Mouse (Mus musculus) neural tube, embryonic 12.5 days (tissue): ENCODE measurements around the gene Fam98a. TPM values are rescaled to one million over a fixed set of nuclear protein-coding genes. Genes with fewer than 3 reads are reported as not detected.
A peak's percentile ranks its signal among the peaks of the same experiment; 100 is the strongest.

Experiments
- ATAC-seq: fragments of 200-750 bp; cut with Nextera tagmentation; 2 replicates; pipeline ENCODE4 v1.8.0; 2017; ENCODE audit warnings: low read depth, mild to moderate bottlenecking, moderate TSS enrichment, moderate library complexity; ENCODE audit not compliant: low FRiP score
- H3K27ac ChIP-seq: fragments of 300-500 bp; sonication (generic); 2 replicates; pipeline ENCODE4 v1.5.1; 2016
- H3K27me3 ChIP-seq: fragments of 300-500 bp; sonication (generic); replicated peaks from 2 replicates; pipeline ENCODE4 v1.6.1; 2016; ENCODE audit warnings: mild to moderate bottlenecking
- H3K36me3 ChIP-seq: fragments of 300-500 bp; sonication (generic); 2 replicates; pipeline ENCODE4 v1.6.1; 2016; ENCODE audit warnings: mild to moderate bottlenecking
- H3K4me1 ChIP-seq: fragments of 300-500 bp; sonication (generic); 2 replicates; pipeline ENCODE4 v1.6.1; 2016
- H3K4me2 ChIP-seq: fragments of 300-500 bp; sonication (generic); replicated peaks from 2 replicates; pipeline ENCODE4 v1.6.1; 2016; ENCODE audit warnings: mild to moderate bottlenecking
- H3K4me3 ChIP-seq: fragments of 300-500 bp; sonication (generic); 2 replicates; pipeline ENCODE4 v1.5.1; 2016
- H3K9ac ChIP-seq: fragments of 300-500 bp; sonication (generic); 2 replicates; pipeline ENCODE4 v1.6.1; 2016; ENCODE audit warnings: mild to moderate bottlenecking
- H3K9me3 ChIP-seq: fragments of 300-500 bp; sonication (generic); 2 replicates; pipeline ENCODE4 v1.6.1; 2016; ENCODE audit warnings: mild to moderate bottlenecking
- WGBS: fragments of 180-500 bp; shearing (Covaris S2); methylation state at CpG from one replicate; pipeline ENCODE4 v1.1.7; 2016; 5-methylcytosine and 5-hydroxymethylcytosine counted together
- polyA plus RNA-seq: library from polyadenylated mRNA; unstranded; fragments of >200 nt; fragmentation: Nextera tagmentation; extraction: Ambion mirVana; gene quantifications from 2 replicates; pipeline ENCODE4 v1.2.1, GENCODE M21; 2016

Gene Fam98a
- polyA plus RNA-seq, 1 experiment from 2014 or later: 34.6 TPM

DNA sequence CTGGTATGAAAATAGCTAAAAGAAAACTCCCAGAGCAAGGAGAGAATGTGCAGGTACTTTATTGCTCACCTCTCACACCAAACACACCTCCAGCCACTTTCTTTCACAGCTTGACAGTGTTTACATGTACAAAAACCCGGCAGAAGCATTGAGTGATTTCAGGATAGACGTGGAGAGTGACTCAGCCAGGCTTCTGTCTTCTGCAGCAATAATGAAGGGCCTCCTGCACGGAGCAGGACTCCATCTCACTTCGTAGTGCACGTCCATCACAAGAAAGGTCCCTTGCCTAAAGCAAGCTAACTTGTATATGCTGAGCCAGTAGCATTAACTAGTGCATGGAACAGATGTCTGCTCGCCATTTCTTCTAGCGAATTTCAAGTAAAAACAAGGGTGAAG lies 14.7 kb downstream of the Fam98a start:
- H3K4me1 ChIP-seq: 0 out of 2 replicates have a peak, but pooled peaks cover 4% of the 10 kb centered on the region
- H3K4me2 ChIP-seq: no peak overlapping the region
- peaks cover 20% of the 10 kb centered on the region for H3K36me3 ChIP-seq
- H3K27ac ChIP-seq: no peak overlapping the region
- H3K4me3 ChIP-seq: no peak overlapping the region
- no peaks in the 10 kb centered on the region for H3K9me3 ChIP-seq
- H3K9ac ChIP-seq: no peak overlapping the region
- no peak for ATAC-seq
- 87% methylated on average over 7 of the region's 7 CpGs for WGBS
- no peaks in the 10 kb centered on the region for H3K27me3 ChIP-seq

DNA sequence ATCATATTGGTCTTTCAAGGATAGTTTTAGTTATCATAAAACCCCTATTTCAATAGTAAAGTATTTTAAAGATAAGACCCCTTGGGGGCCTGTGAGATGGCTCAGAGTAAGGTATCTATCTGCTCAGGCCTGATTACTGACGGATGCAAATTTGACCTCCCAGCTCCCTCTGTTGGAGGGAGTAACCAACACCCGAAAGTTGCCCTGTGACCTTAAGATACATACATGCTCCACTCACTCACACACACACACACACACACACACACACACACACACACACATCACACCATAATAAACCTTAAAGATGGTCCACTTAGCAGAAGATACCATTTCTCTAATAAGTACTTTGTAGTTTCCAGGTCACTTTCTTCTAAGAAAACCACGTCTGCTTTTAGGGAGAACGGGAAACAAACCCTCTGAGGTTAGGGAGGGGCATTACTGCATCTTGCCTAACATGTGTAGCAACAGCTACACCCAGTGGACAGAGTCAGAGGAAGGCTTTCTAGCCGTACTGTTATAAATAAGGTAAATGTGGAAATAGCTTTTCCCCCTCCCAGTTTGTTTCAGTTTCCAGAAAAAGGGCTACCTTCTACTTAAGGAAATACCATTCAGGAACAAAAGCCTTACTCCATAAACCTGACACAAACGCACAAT lies 15.2 kb downstream of the Fam98a start:
- H3K4me2 ChIP-seq: no peak overlapping the region
- H3K4me1 ChIP-seq: 0 out of 2 replicates have a peak, but pooled peaks cover 4% of the 10 kb centered on the region
- no peak overlapping the region for H3K9ac ChIP-seq
- ATAC-seq: no peak
- H3K4me3 ChIP-seq: no peak overlapping the region
- H3K36me3 ChIP-seq: peaks cover 20% of the 10 kb centered on the region
- no peaks in the 10 kb centered on the region for H3K27me3 ChIP-seq
- no peaks in the 10 kb centered on the region for H3K9me3 ChIP-seq
- whole genome bisulfite sequencing: 48% methylated on average over 6 of the region's 6 CpGs
- no peak overlapping the region for H3K27ac ChIP-seq

DNA sequence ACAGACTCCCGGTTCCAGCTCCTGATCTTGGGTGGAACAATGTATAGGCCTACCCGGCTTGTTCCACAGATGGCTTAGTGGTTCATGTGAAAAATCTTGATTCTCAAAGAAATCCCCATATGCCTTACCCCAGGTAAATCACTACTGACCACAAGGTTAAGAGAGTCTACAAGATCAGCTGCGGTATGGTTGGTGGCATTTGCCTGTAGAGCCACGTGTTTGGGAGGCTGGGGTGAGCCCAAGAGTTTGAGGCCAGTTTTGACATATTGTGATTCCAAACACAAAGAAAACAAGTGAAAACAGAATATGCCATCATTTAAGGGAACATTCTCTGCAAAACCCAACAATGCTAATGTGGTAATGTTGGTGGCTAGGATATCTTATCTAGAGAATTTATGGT lies 16.1 kb downstream of the Fam98a start:
- WGBS: 97% methylated on average over 4 of the region's 4 CpGs
- H3K36me3 ChIP-seq: peaks cover 20% of the 10 kb centered on the region
- no peak overlapping the region for H3K9ac ChIP-seq
- no peaks in the 10 kb centered on the region for H3K9me3 ChIP-seq
- H3K4me3 ChIP-seq: no peak overlapping the region
- H3K4me1 ChIP-seq: 0 out of 2 replicates have a peak, but pooled peaks cover 4% of the 10 kb centered on the region
- H3K27ac ChIP-seq: no peak overlapping the region
- no peaks in the 10 kb centered on the region for H3K27me3 ChIP-seq
- no peak for ATAC-seq
- no peak overlapping the region for H3K4me2 ChIP-seq

DNA sequence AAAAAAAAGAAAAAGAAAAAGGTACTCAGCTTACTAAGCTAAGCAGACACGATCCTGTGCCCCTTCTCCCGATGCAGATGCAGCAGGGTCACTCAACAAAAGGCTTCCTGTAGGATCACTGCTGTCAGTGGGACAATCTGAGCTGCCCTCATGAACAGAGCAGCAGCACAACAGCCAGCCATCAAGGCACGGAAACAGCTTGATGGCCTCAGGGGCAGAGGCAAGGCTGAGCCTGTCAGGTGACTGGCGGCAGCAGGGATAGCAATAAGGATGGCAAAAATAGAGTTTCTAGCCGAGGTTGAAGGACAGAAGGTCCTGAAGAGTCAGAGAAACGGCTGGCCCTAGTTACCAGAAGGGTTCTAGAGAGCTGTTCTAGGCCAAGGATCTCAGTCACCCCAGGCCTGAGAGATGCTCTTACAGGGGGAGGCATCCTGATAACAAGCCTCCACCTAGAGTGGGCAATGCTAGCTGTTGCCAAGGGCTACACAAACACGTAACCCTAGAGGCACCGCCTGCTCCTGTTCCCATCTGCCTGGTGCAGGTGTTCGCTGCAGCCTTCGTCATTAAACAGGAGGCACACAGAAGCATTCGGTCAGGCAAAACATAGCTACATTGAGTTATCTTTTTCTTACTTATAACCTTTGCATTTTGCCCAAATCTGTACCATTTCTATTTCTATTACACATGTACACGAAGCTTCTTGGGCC lies 17.3 kb downstream of the Fam98a start:
- Histone ChIP-seq H3K4me1 (0 out of 2 replicates have a peak, but pooled peaks cover 4% of the 10 kb centered on the region), H3K36me3 (peaks cover 22% of the 10 kb centered on the region), H3K9ac (no peak overlapping the region), H3K27me3 (no peaks in the 10 kb centered on the region), H3K4me2 (no peak overlapping the region), H3K4me3 (no peak overlapping the region), H3K9me3 (no peaks in the 10 kb centered on the region), H3K27ac (no peak overlapping the region)
- no peak for ATAC-seq
- WGBS: 56% methylated on average over 12 of the region's 12 CpGs

DNA sequence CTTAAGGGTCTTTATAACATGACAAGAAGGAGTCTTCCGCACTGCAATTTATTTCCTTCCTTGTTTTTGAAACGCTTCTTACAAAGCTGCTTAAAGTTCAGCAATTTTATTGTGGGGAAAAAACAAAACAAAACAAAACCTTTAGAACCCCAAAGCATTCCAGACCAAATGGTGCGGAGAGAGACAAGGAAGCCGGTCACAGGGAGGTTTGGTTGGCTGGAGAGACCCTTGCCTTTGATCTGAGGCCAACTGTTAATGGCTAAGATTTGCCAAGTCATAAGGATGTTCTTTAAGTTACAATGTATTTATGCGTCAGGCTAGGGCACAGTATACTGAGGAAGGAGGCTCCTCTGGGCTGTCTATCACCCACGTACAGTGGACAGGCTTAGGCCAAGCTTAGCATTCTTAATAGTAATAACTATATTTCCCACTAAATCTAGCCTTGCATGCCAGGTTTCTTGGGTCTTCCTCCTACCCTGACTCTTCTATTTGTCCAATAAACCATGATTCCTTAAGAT lies 19.2 kb downstream of the Fam98a start:
- Histone ChIP-seq H3K36me3 (peaks cover 10% of the 10 kb centered on the region; the same call in 1 of the 2 replicates), H3K9me3 (no peaks in the 10 kb centered on the region), H3K9ac (no peak overlapping the region), H3K4me3 (no peak overlapping the region), H3K4me1 (0 out of 2 replicates have a peak, but pooled peaks cover 4% of the 10 kb centered on the region), H3K27me3 (no peaks in the 10 kb centered on the region), H3K4me2 (no peak overlapping the region), H3K27ac (no peak overlapping the region)
- no peak for ATAC-seq
- 62% methylated on average over 6 of the region's 6 CpGs for WGBS

DNA sequence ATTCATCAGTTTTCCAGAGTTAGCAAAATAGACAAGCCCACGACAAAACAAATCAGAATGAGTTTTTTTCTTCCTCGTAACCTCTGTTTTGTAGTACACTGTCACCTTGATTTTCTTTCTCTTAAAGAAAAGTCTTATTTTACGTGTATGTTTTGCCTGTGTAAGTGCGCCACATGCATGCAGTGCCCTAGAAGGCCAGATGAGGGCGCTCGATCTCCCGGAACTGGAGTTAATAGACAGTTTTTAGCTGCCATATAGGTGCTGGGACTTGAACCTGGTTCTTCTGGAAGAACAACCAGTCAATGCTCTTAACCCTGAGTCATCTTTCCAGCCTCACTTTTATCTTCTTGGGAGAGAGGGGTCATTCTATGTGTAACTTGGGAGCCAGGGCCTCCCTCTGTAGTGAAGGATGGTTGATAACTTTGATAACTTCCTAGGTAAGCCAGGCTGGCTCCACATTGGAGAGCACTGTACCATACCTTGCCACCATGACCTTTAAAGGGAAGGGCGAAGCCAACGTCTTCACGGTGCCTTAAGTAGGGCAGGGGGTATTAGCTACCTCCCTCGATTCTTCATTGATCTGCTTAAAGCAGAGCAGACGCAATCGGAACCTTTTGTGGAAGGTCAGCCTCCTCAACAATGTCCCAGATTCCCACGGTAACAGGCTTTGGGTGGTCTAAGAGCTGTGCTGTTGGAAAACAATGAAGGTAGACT lies 22.4 kb downstream of the Fam98a start:
- 92% methylated on average over 14 of the region's 14 CpGs for WGBS
- H3K9ac ChIP-seq: no peak overlapping the region
- no peak for ATAC-seq

DNA sequence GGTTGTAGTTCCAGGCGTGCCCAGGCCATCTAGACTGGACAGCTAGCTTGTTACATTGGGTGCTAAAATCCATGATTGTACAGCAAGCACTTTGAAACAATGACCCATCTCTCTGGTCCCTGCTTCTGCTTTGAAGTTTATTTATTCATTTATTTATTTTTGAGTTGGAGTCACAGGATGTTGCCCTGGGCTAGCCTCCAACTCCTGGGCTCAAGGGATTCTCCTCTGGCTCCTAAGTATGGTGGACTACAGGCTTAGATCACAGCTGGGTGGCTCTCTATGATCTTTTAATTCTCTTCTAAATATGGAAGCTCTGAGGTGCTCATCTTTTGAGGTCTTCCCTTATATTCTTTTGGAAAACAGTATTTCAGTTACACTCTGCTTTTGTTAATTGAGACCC lies 25.3 kb downstream of the Fam98a start:
- H3K9ac ChIP-seq: no peak overlapping the region
- 87% methylated on average over 1 of the region's 1 CpGs for WGBS
- H3K4me3 ChIP-seq: no peak overlapping the region
- H3K4me1 ChIP-seq: peaks cover 3% of the 10 kb centered on the region; the same call in 1 of the 2 replicates
- peaks cover 5% of the 10 kb centered on the region; the same call in 1 of the 2 replicates for H3K36me3 ChIP-seq
- no peak for ATAC-seq
- no peaks in the 10 kb centered on the region for H3K27me3 ChIP-seq
- no peak overlapping the region for H3K4me2 ChIP-seq
- H3K9me3 ChIP-seq: no peaks in the 10 kb centered on the region
- H3K27ac ChIP-seq: no peak overlapping the region

More for the DNA sequence above, 22.4 kb downstream of the Fam98a start:
- no peaks in the 10 kb centered on the region for H3K27me3 ChIP-seq
- no peak overlapping the region for H3K4me3 ChIP-seq
- H3K36me3 ChIP-seq: peaks cover 5% of the 10 kb centered on the region; the same call in 1 of the 2 replicates
- no peak overlapping the region for H3K4me2 ChIP-seq
- no peak overlapping the region for H3K27ac ChIP-seq
- 0 out of 2 replicates have a peak, but pooled peaks cover 1% of the 10 kb centered on the region for H3K4me1 ChIP-seq
- no peaks in the 10 kb centered on the region for H3K9me3 ChIP-seq

DNA sequence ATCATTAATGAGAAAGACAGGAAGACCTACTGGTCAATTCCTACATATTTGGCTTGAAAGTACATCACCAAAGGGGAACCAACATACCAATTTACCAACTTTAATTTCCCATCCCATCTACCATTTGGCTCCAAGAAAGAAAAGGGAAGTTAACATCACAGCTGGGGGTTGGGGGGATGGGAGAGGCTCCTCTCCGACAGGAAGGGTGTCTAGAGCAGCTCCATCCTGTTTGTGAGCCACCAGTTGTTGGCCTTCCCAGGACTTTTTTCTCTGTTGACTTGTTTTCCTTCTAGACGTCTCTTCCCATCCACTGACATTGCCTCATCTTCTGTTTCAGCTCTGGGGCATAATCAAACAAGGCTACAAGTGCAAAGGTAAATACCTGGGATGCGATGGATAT lies 27.9 kb downstream of the Fam98a start:
- WGBS: 61% methylated on average over 3 of the region's 3 CpGs
- H3K9ac ChIP-seq: no peak overlapping the region
- ATAC-seq: no peak
- H3K36me3 ChIP-seq: no peaks in the 10 kb centered on the region
- H3K4me1 ChIP-seq: peaks cover 5% of the 10 kb centered on the region; the same call in 1 of the 2 replicates
- no peak overlapping the region for H3K4me2 ChIP-seq
- H3K27ac ChIP-seq: no peak overlapping the region
- H3K4me3 ChIP-seq: no peak overlapping the region
- H3K9me3 ChIP-seq: no peaks in the 10 kb centered on the region
- H3K27me3 ChIP-seq: no peaks in the 10 kb centered on the region

DNA sequence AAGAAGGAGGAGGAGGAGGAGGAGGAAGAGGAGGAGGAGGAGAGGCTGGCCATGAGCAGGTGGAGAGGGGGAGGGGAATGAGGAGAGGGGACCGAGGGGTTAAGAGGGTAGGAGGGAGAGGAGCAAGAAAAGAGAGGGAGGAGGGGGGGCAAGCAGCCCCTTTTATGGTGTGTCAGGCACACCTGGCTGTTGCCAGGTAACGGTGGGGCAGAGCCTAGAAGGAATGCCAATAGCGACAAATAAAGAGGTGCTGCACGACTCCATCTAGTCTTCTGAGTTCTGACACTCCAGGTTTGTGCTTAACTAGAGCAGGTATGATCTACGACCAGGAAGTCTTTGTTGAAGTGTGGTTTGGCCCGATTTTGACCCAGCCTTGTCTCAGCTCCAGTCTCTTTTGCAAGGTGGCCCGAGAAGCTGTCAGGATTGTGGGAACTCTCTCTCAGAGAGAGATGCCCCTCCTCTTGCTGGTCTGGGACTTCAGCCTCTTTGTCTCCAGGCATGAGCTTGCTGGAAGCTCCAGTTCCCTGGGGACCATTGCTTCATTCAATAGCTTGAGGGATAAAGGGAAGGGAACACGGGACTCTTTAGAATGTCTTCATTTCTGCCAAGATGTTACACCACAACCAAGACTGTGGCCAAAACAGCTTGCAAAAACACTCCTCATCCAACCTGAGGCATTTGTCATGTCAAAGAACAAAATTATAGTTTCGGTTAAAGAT lies 29.2 kb downstream of the Fam98a start:
- Histone ChIP-seq H3K9me3 (no peaks in the 10 kb centered on the region), H3K9ac (no peak overlapping the region), H3K36me3 (no peaks in the 10 kb centered on the region), H3K27ac (no peak overlapping the region), H3K4me2 (no peak overlapping the region), H3K27me3 (no peaks in the 10 kb centered on the region), H3K4me3 (no peak overlapping the region), H3K4me1 (peaks cover 5% of the 10 kb centered on the region; the same call in 1 of the 2 replicates)
- WGBS: 20% methylated on average over 9 of the region's 9 CpGs
- no peak for ATAC-seq

DNA sequence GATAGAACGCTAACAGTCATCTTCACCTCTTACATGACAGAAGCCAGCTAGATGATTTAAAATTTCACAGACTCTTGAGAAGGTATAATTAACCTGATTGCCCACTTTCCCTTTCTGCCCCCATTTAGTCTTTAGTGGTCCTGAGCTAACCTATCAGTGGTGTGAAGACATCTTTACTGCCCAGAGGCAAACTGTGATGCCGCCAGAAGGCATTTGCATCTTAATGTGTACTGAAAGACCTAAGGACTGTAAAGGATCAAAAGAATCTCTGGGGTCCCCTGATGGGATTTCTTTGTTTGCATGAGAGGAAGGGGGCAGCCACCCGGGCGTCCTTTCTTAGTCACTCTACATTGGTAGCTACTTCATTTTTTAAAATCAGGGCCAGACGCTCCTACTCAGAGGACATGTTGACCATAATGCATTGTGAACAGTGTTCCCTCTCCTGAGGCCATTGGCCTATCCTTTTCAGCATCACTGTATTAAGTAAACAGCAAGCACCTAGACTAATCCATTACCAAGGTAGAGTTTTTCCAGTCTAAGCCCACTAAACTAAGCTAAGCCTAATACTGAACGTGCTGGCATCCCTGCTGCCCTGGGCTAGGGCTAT lies 30.4 kb downstream of the Fam98a start:
- Histone ChIP-seq H3K4me1 (peaks cover 5% of the 10 kb centered on the region; the same call in 1 of the 2 replicates), H3K27me3 (no peaks in the 10 kb centered on the region), H3K9me3 (no peaks in the 10 kb centered on the region), H3K27ac (no peak overlapping the region), H3K9ac (no peak overlapping the region), H3K4me3 (no peak overlapping the region), H3K36me3 (no peaks in the 10 kb centered on the region), H3K4me2 (no peak overlapping the region)
- WGBS: 9% methylated on average over 6 of the region's 6 CpGs
- ATAC-seq: 0 out of 2 replicates have a peak, but pooled peaks have one; percentile 19

DNA sequence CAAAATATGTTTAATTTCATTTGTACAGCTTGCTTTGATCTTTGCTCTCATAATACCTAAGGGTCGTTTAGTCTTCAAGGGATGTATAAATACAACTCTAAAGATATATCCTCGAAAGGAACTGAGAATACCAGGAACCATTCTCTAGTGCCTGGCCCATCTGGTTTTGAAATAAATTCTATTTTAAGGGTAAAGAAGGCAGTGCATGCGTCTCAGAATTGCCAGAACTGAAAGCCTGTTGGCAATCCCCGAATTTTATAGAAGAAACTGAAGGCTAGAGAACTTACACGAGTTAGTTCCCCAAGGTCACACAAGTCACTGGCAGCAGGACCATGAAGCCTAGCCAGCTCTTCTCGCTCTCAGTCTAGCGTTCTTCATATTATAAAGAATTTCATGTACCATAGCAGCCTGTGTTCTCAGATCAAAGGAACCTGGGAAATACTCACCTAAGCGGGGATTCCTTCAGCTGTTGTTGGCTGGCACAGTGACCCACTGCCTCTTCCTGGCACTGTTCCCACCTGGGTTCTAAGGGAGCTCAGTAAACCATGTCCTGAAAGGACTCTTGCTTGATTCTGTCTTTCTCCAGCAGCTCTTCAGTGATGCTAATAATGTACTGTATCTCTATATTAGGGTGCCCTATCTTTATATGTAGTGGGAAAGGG lies 32.4 kb downstream of the Fam98a start:
- H3K4me3 ChIP-seq: no peak overlapping the region
- H3K4me2 ChIP-seq: no peak overlapping the region
- no peaks in the 10 kb centered on the region for H3K36me3 ChIP-seq
- ATAC-seq: no peak
- no peak overlapping the region for H3K27ac ChIP-seq
- no peaks in the 10 kb centered on the region for H3K27me3 ChIP-seq
- H3K4me1 ChIP-seq: peaks cover 5% of the 10 kb centered on the region; the same call in 1 of the 2 replicates
- no peaks in the 10 kb centered on the region for H3K9me3 ChIP-seq
- no peak overlapping the region for H3K9ac ChIP-seq
- 85% methylated on average over 8 of the region's 8 CpGs for WGBS
